In the genomic region with DNA sequence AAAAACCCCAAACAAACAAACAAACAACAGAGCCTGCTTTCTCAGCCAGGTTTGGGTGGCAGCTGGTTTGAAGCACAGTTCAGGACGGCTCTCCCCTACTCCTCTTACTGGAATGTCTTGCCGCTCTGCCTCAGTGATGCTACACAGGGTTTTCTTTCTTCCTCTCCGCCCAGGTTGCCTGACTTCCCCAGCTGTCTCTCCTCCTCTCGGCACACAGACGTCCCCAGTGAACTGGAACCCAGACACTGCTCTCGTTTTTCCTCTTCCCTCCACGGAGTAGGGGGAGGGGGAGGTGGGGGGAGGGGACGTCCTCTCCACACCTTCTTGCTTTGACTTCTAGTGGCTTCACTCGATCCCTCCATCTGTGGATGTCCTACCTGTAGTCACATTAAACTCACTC, we compare ENCODE assay signal across 16 mouse cellular contexts. TPM values are rescaled to one million over a fixed set of nuclear protein-coding genes. Genes with fewer than 3 reads are reported as not detected.
A peak's percentile ranks its signal among the peaks of the same experiment; 100 is the strongest.
DNase-seq lines count a peak whose midpoint lies in the region; TF ChIP-seq lines count a peak whose summit lies in the region.
"Had no signal": no experiment of that assay in that cellular context is flagged by ENCODE, and none has a peak within 500 bp of the region (broad histone marks: within the 10 kb centered on the region; RNA-seq: fewer than 3 reads in every experiment).

No protein-coding gene starts in this region.

- DNase-seq in embryo, embryonic 11 days, result peak; percentile 12
- DNase-seq in embryo, embryonic 9.5 days (ENCODE audit: extremely low spot score), result no peak
- peak; percentile 31 to 37 for DNase-seq in kidney, postnatal 4 days
- no peak for DNase-seq in kidney, adult 8-10 months
- peak; percentile 34 for DNase-seq in embryonic facial prominence, embryonic 10.5 days (ENCODE audit: low spot score)
- DNase-seq in thymus, adult 2 months, result peak; percentile 44
- no peak for DNase-seq in cerebellum, postnatal 25 days
- DNase-seq in frontal cortex, postnatal 14 days (ENCODE audit: low spot score in 2 of 2), result no peak
- DNase-seq: cerebellum, adult 8-10 months; heart, postnatal 36 days; lung, postnatal 10 days had no signal

- H3K4me3 ChIP-seq in embryonic facial prominence, embryonic 10.5 days, result no peak overlapping the region
- no peak overlapping the region for H3K4me3 ChIP-seq in thymus, adult 2 months (ENCODE audit: control insufficient read depth, insufficient read depth, low read length)
- H3K4me3 ChIP-seq: limb, embryonic 15.5 days; midbrain, embryonic 12.5 days; neural tube, embryonic 15.5 days had no signal

- H3K27me3 ChIP-seq in embryonic facial prominence, embryonic 10.5 days (replicated peaks; ENCODE audit: low read depth, poor library complexity, severe bottlenecking), result no peaks in the 10 kb centered on the region; the same call in 1 of the 2 replicates
- H3K27me3 ChIP-seq in thymus, adult 2 months (ENCODE audit: control insufficient read depth, insufficient read depth, low read length), result no peaks in the 10 kb centered on the region
- H3K27me3 ChIP-seq: limb, embryonic 15.5 days; neural tube, embryonic 15.5 days had no signal

- no peak for TF ChIP-seq CTCF in thymus, adult 2 months (IDR thresholded peaks at IDR 0.05; ENCODE audit: borderline replicate concordance, control insufficient read depth, extremely low read depth, insufficient read depth, low read length, poor library complexity)

- TF ChIP-seq POLR2A in thymus, adult 2 months (IDR thresholded peaks at IDR 0.05; ENCODE audit: control insufficient read depth, extremely low read depth, insufficient read depth, low read length, poor library complexity), result no peak

- no peaks in the 10 kb centered on the region; the same call in 1 of the 2 replicates for H3K9me3 ChIP-seq in embryonic facial prominence, embryonic 10.5 days
- H3K9me3 ChIP-seq: limb, embryonic 15.5 days; midbrain, embryonic 12.5 days; neural tube, embryonic 15.5 days had no signal

- no peaks in the 10 kb centered on the region for H3K36me3 ChIP-seq in embryonic facial prominence, embryonic 10.5 days (replicated peaks)
- H3K36me3 ChIP-seq in thymus, adult 2 months (ENCODE audit: control insufficient read depth, insufficient read depth, low read length), result no peaks in the 10 kb centered on the region
- H3K36me3 ChIP-seq: limb, embryonic 15.5 days; midbrain, embryonic 12.5 days; neural tube, embryonic 15.5 days had no signal

- WGBS in embryonic facial prominence, embryonic 10.5 days, result 34% methylated on average over 8 of the region's 9 CpGs
- WGBS in thymus, adult 2 months, result 10% methylated on average over 9 of the region's 9 CpGs

- peaks cover 46% of the 10 kb centered on the region for H3K4me1 ChIP-seq in embryonic facial prominence, embryonic 10.5 days
- H3K4me1 ChIP-seq in thymus, adult 2 months (replicated peaks; ENCODE audit: control insufficient read depth, insufficient read depth, low read length), result peaks cover 43% of the 10 kb centered on the region

- H3K27ac ChIP-seq in embryonic facial prominence, embryonic 10.5 days (replicated peaks), result peak overlapping the region; percentile 52; the same call in 1 of the 2 replicates
- peak overlapping the region; percentile 69 for H3K27ac ChIP-seq in thymus, adult 2 months (ENCODE audit: control insufficient read depth, insufficient read depth, low read length)
- H3K27ac ChIP-seq: midbrain, embryonic 12.5 days; neural tube, embryonic 15.5 days had no signal

RNA-seq across cellular contexts. Expression of gene Gm42791, which starts 10.1 kb away (rescaled TPM):
- 0.49 and 4.6 TPM in 2 replicates for polyA plus RNA-seq in embryonic facial prominence, embryonic 10.5 days (2016; fragmentation: Nextera tagmentation; extraction: Ambion mirVana)
- polyA plus RNA-seq in thymus, adult 2 months (2012; rRNA removed), result not detected in 2 replicates
- polyA plus RNA-seq: heart, embryonic 14.5 days; intestine, postnatal 0 days had no signal

Comparison
In these comparisons a context has a peak if more than half of its experiments do, and no peak if none do; other contexts are left out.
1. DNase-seq: peak in embryo, embryonic 11 days (single experiment), kidney, postnatal 4 days (2 of 2), embryonic facial prominence, embryonic 10.5 days (single experiment) and thymus, adult 2 months (single experiment); none in embryo, embryonic 9.5 days (single experiment), kidney, adult 8-10 months (0 of 2), cerebellum, postnatal 25 days (0 of 2) and frontal cortex, postnatal 14 days (0 of 2).